Mouse (Mus musculus): ENCODE data around the gene Arid2. TPM values are rescaled to one million over a fixed set of nuclear protein-coding genes. Genes with fewer than 3 reads are reported as not detected.

Gene Arid2
- polyA plus RNA-seq, 1 experiment from 2014 or later: 17.8 TPM

DNA sequence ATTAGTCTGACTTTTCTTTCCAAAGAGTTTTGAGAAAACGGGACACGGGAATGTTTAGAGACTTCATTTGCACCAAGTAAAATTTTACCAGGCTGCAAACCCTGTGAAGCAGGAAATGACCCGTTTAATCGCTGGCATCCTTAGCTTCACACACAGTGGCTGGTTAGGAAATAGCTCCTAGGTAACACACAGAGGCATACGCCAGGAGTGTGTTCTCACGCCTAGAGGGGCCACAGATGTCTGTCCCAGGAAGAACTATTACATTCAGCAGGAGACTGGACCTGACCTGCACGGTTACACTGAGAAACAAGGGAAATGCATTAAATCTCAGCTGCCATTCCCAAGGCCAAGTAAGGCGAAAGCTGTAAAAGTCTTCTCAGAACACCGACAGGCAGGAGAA, 18.7 kb upstream of the Arid2 start:
- Histone ChIP-seq H3K9me3 (replicated peaks; ENCODE audit: control insufficient read depth, low read length, poor library complexity, severe bottlenecking) (no peaks in the 10 kb centered on the region; the same call in 1 of the 2 replicates), H3K36me3 (ENCODE audit: control insufficient read depth, insufficient read depth, low read length) (peaks cover 9% of the 10 kb centered on the region), H3K27me3 (ENCODE audit: control insufficient read depth, insufficient read depth, low read depth, low read length) (no peaks in the 10 kb centered on the region), H3K4me1 (ENCODE audit: control insufficient read depth, insufficient read depth, low read length) (peaks cover 3% of the 10 kb centered on the region; the same call in 1 of the 2 replicates), H3K4me3 (ENCODE audit: low read depth, low read length) (no peak overlapping the region), H3K4me2 (ENCODE audit: low read length) (no peak overlapping the region), H3K27ac (ENCODE audit: low read length) (no peak overlapping the region), H3K9ac (ENCODE audit: low read depth, low read length) (no peak overlapping the region)
- 94% methylated on average over 9 of the region's 9 CpGs for WGBS
- no peak for ATAC-seq

DNA sequence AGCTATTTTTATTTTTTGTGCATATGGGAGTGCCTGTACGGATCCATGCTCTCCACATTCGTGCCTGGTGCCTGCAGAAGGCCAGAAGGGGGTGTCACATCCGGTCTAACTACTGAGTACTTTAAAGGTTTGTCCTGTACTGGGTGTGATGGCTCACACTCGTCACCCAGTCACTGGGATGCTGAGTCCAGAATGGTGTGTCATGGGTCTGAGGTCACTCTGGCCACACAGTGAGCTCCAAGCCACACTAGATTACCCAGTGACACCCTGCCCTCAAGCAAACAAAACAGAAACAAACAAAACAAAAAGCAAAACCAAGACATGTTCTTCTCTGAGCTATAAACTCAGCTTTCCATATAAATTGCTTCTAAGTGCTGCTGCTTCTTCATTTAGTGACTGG, 17.9 kb upstream of the Arid2 start:
- ATAC-seq: no peak
- H3K36me3 ChIP-seq (ENCODE audit: control insufficient read depth, insufficient read depth, low read length): peaks cover 9% of the 10 kb centered on the region
- no peaks in the 10 kb centered on the region for H3K27me3 ChIP-seq (ENCODE audit: control insufficient read depth, insufficient read depth, low read depth, low read length)
- H3K4me3 ChIP-seq (ENCODE audit: low read depth, low read length): no peak overlapping the region
- H3K27ac ChIP-seq (ENCODE audit: low read length): no peak overlapping the region
- WGBS: 94% methylated on average over 4 of the region's 4 CpGs
- no peaks in the 10 kb centered on the region; the same call in 1 of the 2 replicates for H3K9me3 ChIP-seq (replicated peaks; ENCODE audit: control insufficient read depth, low read length, poor library complexity, severe bottlenecking)
- peaks cover 3% of the 10 kb centered on the region; the same call in 1 of the 2 replicates for H3K4me1 ChIP-seq (ENCODE audit: control insufficient read depth, insufficient read depth, low read length)
- no peak overlapping the region for H3K9ac ChIP-seq (ENCODE audit: low read depth, low read length)
- H3K4me2 ChIP-seq (ENCODE audit: low read length): no peak overlapping the region

DNA sequence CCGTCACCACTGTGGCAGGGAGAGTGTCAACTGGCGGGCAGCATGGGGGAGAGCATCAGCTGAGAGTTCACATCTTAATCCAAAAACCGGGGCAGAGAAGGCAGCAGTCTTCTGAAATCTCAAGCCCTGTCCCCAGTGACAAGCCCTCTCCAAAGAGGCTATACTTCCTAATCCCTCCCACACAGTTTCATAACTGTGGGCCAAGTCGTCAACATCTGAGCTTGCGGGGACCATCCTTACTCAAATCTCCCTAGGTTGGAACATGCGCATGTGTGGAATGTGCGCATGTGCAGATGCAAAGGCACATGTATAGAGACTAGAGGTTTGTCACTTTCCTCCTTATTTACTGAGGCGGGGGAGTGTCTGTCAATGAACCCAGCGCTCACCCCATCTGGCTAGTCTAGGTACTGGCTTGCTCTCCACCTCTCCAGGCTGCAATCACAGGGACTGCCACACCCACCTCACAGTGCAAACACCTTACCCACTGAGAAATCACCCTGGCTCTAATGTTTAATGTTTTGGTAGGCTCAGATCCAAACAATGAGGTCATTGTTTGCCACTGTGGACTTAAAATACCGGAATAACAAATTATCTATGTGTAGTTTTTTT, 16.9 kb upstream of the Arid2 start:
- H3K27me3 ChIP-seq (ENCODE audit: control insufficient read depth, insufficient read depth, low read depth, low read length): no peaks in the 10 kb centered on the region
- WGBS: 92% methylated on average over 10 of the region's 10 CpGs
- no peak for ATAC-seq
- no peak overlapping the region for H3K4me3 ChIP-seq (ENCODE audit: low read depth, low read length)
- no peak overlapping the region for H3K9ac ChIP-seq (ENCODE audit: low read depth, low read length)
- peaks cover 9% of the 10 kb centered on the region for H3K36me3 ChIP-seq (ENCODE audit: control insufficient read depth, insufficient read depth, low read length)
- no peak overlapping the region for H3K4me2 ChIP-seq (ENCODE audit: low read length)
- H3K9me3 ChIP-seq (replicated peaks; ENCODE audit: control insufficient read depth, low read length, poor library complexity, severe bottlenecking): no peaks in the 10 kb centered on the region; the same call in 1 of the 2 replicates
- H3K27ac ChIP-seq (ENCODE audit: low read length): no peak overlapping the region
- peaks cover 3% of the 10 kb centered on the region; the same call in 1 of the 2 replicates for H3K4me1 ChIP-seq (ENCODE audit: control insufficient read depth, insufficient read depth, low read length)

DNA sequence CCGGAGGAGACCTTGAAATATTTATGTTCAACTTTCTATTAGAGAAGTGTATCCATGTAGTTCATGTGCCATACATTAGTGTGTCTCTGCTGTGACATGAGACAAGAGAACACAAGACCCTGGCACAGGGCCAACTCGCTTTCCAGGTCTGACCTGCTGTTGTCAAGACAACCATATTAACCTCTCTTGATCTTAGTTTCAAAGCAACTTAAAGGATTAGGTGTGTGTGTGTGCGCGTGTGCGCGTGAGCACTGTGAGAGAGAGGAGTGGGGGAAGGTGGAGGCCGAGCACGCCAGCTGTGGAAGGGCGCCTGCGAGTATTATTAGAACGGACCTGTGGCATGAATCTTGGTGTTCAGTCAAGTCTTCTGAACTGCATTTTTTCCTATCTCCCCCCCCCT, 15.0 kb upstream of the Arid2 start:
- no peaks in the 10 kb centered on the region for H3K27me3 ChIP-seq (ENCODE audit: control insufficient read depth, insufficient read depth, low read depth, low read length)
- 71% methylated on average over 11 of the region's 11 CpGs for WGBS
- H3K4me1 ChIP-seq (ENCODE audit: control insufficient read depth, insufficient read depth, low read length): peaks cover 3% of the 10 kb centered on the region; the same call in 1 of the 2 replicates
- no peak overlapping the region for H3K4me2 ChIP-seq (ENCODE audit: low read length)
- no peak overlapping the region for H3K4me3 ChIP-seq (ENCODE audit: low read depth, low read length)
- H3K36me3 ChIP-seq (ENCODE audit: control insufficient read depth, insufficient read depth, low read length): peaks cover 8% of the 10 kb centered on the region
- no peak overlapping the region for H3K27ac ChIP-seq (ENCODE audit: low read length)
- no peak overlapping the region for H3K9ac ChIP-seq (ENCODE audit: low read depth, low read length)
- H3K9me3 ChIP-seq (replicated peaks; ENCODE audit: control insufficient read depth, low read length, poor library complexity, severe bottlenecking): no peaks in the 10 kb centered on the region
- no peak for ATAC-seq

DNA sequence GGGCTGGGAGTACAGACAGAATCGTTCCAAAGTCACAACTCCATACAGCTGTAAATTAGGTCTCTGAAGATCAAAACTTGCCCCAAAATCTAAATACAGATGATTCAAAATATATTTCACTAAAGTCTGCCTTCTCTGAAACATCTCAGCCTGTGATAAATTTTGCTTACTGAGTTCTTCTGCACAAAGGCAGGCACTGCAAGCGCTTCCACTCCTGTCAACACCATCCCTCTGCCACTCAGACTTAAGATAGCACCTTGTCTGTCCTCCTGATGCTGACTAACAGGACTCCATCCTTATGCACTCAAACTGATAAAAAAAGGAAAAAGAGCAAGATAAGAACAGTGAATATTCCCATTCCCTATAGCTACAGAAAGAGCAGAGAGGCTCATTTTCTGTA, 13.0 kb upstream of the Arid2 start:
- H3K36me3 ChIP-seq (ENCODE audit: control insufficient read depth, insufficient read depth, low read length): peaks cover 7% of the 10 kb centered on the region
- WGBS: 97% methylated on average over 2 of the region's 2 CpGs
- H3K9ac ChIP-seq (ENCODE audit: low read depth, low read length): no peak overlapping the region
- no peak for ATAC-seq
- peaks cover 3% of the 10 kb centered on the region; the same call in 1 of the 2 replicates for H3K4me1 ChIP-seq (ENCODE audit: control insufficient read depth, insufficient read depth, low read length)
- H3K27ac ChIP-seq (ENCODE audit: low read length): no peak overlapping the region
- H3K27me3 ChIP-seq (ENCODE audit: control insufficient read depth, insufficient read depth, low read depth, low read length): no peaks in the 10 kb centered on the region
- no peaks in the 10 kb centered on the region for H3K9me3 ChIP-seq (replicated peaks; ENCODE audit: control insufficient read depth, low read length, poor library complexity, severe bottlenecking)
- no peak overlapping the region for H3K4me2 ChIP-seq (ENCODE audit: low read length)
- H3K4me3 ChIP-seq (ENCODE audit: low read depth, low read length): no peak overlapping the region

DNA sequence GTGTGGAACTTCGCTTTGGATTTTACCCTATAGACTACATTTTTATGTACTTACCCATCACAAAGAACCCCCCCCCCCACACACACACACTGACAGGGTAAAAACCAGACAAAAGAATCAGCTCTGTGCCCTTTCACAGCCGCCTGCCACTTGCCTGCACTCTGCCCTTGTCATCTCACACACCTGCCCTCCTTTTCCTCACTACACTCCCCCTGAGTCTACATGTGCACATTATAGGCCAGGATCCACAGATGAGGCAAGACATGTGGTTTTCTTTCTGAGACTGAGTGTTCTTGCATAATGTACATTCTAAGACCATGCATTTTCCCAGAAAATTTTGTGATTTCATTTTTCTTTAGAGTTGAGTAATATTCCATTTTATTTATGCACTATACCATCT, 12.1 kb upstream of the Arid2 start:
- Histone ChIP-seq H3K4me1 (ENCODE audit: control insufficient read depth, insufficient read depth, low read length) (peaks cover 3% of the 10 kb centered on the region; the same call in 1 of the 2 replicates), H3K4me3 (ENCODE audit: low read depth, low read length) (no peak overlapping the region), H3K9me3 (replicated peaks; ENCODE audit: control insufficient read depth, low read length, poor library complexity, severe bottlenecking) (no peaks in the 10 kb centered on the region), H3K9ac (ENCODE audit: low read depth, low read length) (no peak overlapping the region), H3K4me2 (ENCODE audit: low read length) (no peak overlapping the region), H3K27me3 (ENCODE audit: control insufficient read depth, insufficient read depth, low read depth, low read length) (no peaks in the 10 kb centered on the region), H3K27ac (ENCODE audit: low read length) (no peak overlapping the region), H3K36me3 (ENCODE audit: control insufficient read depth, insufficient read depth, low read length) (peaks cover 7% of the 10 kb centered on the region)
- WGBS: 76% methylated on average over 2 of the region's 2 CpGs
- ATAC-seq: no peak

DNA sequence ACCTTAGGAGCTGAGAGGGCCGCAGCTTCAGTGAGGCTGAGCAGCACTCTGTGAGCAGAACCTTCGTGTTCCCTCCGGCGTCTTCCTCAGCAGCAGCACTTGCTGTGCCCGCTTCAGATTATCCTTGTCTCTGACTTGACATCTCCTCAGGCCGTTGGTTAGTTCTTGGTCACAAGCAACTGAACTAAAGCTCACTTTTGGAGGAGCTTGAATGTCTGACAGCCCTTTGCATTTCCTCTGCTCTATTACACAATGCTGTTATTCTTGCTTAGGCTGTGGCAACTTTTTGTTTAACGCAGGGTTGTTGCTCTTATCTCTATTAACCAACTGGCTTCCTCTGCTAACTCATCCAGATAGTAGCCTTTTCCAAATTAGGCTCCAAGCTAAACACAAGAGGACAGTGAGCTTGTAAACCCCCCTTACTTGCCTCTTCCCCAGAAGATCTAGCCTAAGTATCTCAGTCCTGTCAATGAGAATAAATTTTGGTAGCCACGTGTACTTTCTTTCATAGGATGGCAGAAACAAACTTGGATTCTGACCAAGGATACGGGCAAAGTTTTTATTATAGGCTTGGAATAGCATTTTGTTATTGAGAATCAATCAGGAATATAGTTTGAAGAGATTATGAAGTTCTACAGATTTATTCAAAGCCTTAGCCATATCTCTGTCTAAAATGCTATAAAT, 11.4 kb upstream of the Arid2 start:
- Histone ChIP-seq H3K27me3 (ENCODE audit: control insufficient read depth, insufficient read depth, low read depth, low read length) (no peaks in the 10 kb centered on the region), H3K36me3 (ENCODE audit: control insufficient read depth, insufficient read depth, low read length) (peaks cover 7% of the 10 kb centered on the region), H3K4me2 (ENCODE audit: low read length) (no peak overlapping the region), H3K27ac (ENCODE audit: low read length) (no peak overlapping the region), H3K4me1 (ENCODE audit: control insufficient read depth, insufficient read depth, low read length) (peaks cover 7% of the 10 kb centered on the region), H3K9me3 (replicated peaks; ENCODE audit: control insufficient read depth, low read length, poor library complexity, severe bottlenecking) (no peaks in the 10 kb centered on the region), H3K4me3 (ENCODE audit: low read depth, low read length) (no peak overlapping the region), H3K9ac (ENCODE audit: low read depth, low read length) (no peak overlapping the region)
- ATAC-seq: no peak
- 91% methylated on average over 9 of the region's 9 CpGs for WGBS

DNA sequence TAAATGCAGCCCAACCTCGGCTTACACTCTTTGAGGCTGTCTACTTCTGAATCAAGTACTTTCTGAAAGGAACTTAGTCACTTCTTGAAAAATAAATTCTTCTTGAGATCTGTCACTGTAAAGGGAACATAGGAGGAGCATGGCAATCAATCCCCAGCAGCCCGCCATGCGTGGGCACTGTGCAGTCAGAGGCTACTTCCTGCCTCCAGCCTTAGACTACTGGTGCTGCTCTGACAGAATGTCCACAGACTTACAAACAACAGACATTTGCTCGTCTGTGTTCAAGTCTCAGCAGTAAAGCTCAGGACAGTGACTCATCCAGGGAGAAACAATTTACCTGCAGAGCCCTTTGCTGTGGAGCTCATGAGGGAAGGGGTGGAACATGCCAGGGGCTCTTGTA, 10.3 kb upstream of the Arid2 start:
- no peak for ATAC-seq
- Histone ChIP-seq H3K27me3 (ENCODE audit: control insufficient read depth, insufficient read depth, low read depth, low read length) (no peaks in the 10 kb centered on the region), H3K9ac (ENCODE audit: low read depth, low read length) (no peak overlapping the region), H3K36me3 (ENCODE audit: control insufficient read depth, insufficient read depth, low read length) (peaks cover 7% of the 10 kb centered on the region), H3K4me2 (ENCODE audit: low read length) (no peak overlapping the region), H3K4me3 (ENCODE audit: low read depth, low read length) (no peak overlapping the region), H3K4me1 (ENCODE audit: control insufficient read depth, insufficient read depth, low read length) (peaks cover 17% of the 10 kb centered on the region), H3K27ac (ENCODE audit: low read length) (no peak overlapping the region), H3K9me3 (replicated peaks; ENCODE audit: control insufficient read depth, low read length, poor library complexity, severe bottlenecking) (no peaks in the 10 kb centered on the region)
- WGBS: 90% methylated on average over 4 of the region's 4 CpGs

DNA sequence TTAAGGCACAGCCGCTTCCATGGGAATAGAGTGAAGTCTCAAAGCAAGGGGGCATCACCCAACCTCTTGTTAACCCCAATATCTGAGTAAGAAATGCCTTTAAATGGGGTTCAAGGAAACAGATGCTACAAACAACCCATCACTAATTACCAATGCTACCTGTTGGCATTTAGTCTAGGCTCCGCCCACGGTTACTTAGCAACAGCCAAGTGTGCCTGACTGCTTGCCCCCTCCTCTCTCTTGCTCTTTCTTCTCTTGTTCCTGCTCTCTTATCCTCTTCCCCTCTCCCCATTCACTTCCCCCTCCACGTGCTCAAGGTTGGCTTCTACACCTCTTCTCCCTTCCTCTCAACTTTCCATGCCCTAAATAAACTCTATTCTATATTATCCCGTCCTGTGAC, 6.1 kb upstream of the Arid2 start:
- Histone ChIP-seq H3K9me3 (replicated peaks; ENCODE audit: control insufficient read depth, low read length, poor library complexity, severe bottlenecking) (no peaks in the 10 kb centered on the region), H3K27me3 (ENCODE audit: control insufficient read depth, insufficient read depth, low read depth, low read length) (no peaks in the 10 kb centered on the region), H3K4me1 (ENCODE audit: control insufficient read depth, insufficient read depth, low read length) (peaks cover 25% of the 10 kb centered on the region), H3K9ac (ENCODE audit: low read depth, low read length) (no peak overlapping the region), H3K4me3 (ENCODE audit: low read depth, low read length) (no peak overlapping the region; the same call in 1 of the 2 replicates), H3K27ac (ENCODE audit: low read length) (no peak overlapping the region), H3K36me3 (ENCODE audit: control insufficient read depth, insufficient read depth, low read length) (peaks cover 7% of the 10 kb centered on the region), H3K4me2 (ENCODE audit: low read length) (peak overlapping the region; percentile 86)
- no peak for ATAC-seq
- WGBS: 85% methylated on average over 5 of the region's 5 CpGs

Data from midbrain, embryonic 16.5 days (tissue).